Mouse (Mus musculus): ENCODE measurements around the gene Dtnb.

Dtnb gene

GRCm38 (mm10) chr12:3773643-3774042 is 201.5 kb downstream of the Dtnb start:
- DNase-seq (ENCODE audit: low spot score) = no peak

GRCm38 (mm10) chr12:3776015-3776414 is 203.8 kb downstream of the Dtnb start:
- DNase-seq (ENCODE audit: low spot score) = no peak

- DNase-seq (ENCODE audit: low spot score) = no peak
Measured at GRCm38 (mm10) chr12:3777682-3778081, 205.5 kb downstream of the Dtnb start.

GRCm38 (mm10) chr12:3778286-3778685 is 206.1 kb downstream of the Dtnb start:
- no peak for DNase-seq (ENCODE audit: low spot score)

- DNase-seq (ENCODE audit: low spot score) = no peak
Measured at GRCm38 (mm10) chr12:3779639-3780038, 207.5 kb downstream of the Dtnb start.

- no peak for DNase-seq (ENCODE audit: low spot score)
Measured at GRCm38 (mm10) chr12:3780405-3780891, 208.3 kb downstream of the Dtnb start.

- DNase-seq (ENCODE audit: low spot score) = no peak
Measured at GRCm38 (mm10) chr12:3780931-3781471, 208.8 kb downstream of the Dtnb start.

GRCm38 (mm10) chr12:3781482-3781881 is 209.3 kb downstream of the Dtnb start:
- DNase-seq (ENCODE audit: low spot score) = peak; percentile 73

- DNase-seq (ENCODE audit: low spot score) = no peak
Measured at GRCm38 (mm10) chr12:3783196-3783825, 211.1 kb downstream of the Dtnb start.

- DNase-seq (ENCODE audit: low spot score) = no peak
Measured at GRCm38 (mm10) chr12:3784258-3784657, 212.1 kb downstream of the Dtnb start.

GRCm38 (mm10) chr12:3784729-3785128 is 212.5 kb downstream of the Dtnb start:
- DNase-seq (ENCODE audit: low spot score) = no peak

- DNase-seq (ENCODE audit: low spot score) = no peak
Measured at GRCm38 (mm10) chr12:3787041-3787440, 214.9 kb downstream of the Dtnb start.

- no peak for DNase-seq (ENCODE audit: low spot score)
Measured at GRCm38 (mm10) chr12:3787541-3787940, 215.4 kb downstream of the Dtnb start.

- no peak for DNase-seq (ENCODE audit: low spot score)
Measured at GRCm38 (mm10) chr12:3788421-3789051, 216.4 kb downstream of the Dtnb start.

GRCm38 (mm10) chr12:3789626-3790185 is 217.5 kb downstream of the Dtnb start:
- no peak for DNase-seq (ENCODE audit: low spot score)

GRCm38 (mm10) chr12:3791257-3791656 is 219.1 kb downstream of the Dtnb start:
- DNase-seq (ENCODE audit: low spot score) = no peak

GRCm38 (mm10) chr12:3791732-3792131 is 219.6 kb downstream of the Dtnb start:
- DNase-seq (ENCODE audit: low spot score) = peak; percentile 88

- DNase-seq (ENCODE audit: low spot score) = no peak
Measured at GRCm38 (mm10) chr12:3792248-3792647, 220.1 kb downstream of the Dtnb start.

GRCm38 (mm10) chr12:3795569-3795968 is 223.4 kb downstream of the Dtnb start:
- no peak for DNase-seq (ENCODE audit: low spot score)

- no peak for DNase-seq (ENCODE audit: low spot score)
Measured at GRCm38 (mm10) chr12:3799551-3799950, 227.4 kb downstream of the Dtnb start.

GRCm38 (mm10) chr12:3805852-3806251 is 233.7 kb downstream of the Dtnb start, which contains the start of gene Dnmt3a:
Gene Dnmt3a (plus strand): TSS chr12:3806007.
- no peak for DNase-seq (ENCODE audit: low spot score)

- peak; percentile 52 for DNase-seq (ENCODE audit: low spot score)
Measured at GRCm38 (mm10) chr12:3806271-3806684, 234.1 kb downstream of the Dtnb start.
